Mouse (Mus musculus) midbrain, embryonic 14.5 days (tissue): Measurements from ENCODE around the gene Hoxd13. TPM values are rescaled to one million over a fixed set of nuclear protein-coding genes. Genes with fewer than 3 reads are reported as not detected.
A peak's percentile ranks its signal among the peaks of the same experiment; 100 is the strongest.

Source experiments
- ATAC-seq: fragments of 200-750 bp; cut with Nextera tagmentation; 2 replicates; pipeline ENCODE4 v1.8.0; 2017; ENCODE audit warnings: moderate number of reproducible peaks, moderate library complexity; ENCODE audit not compliant: low FRiP score, low TSS enrichment
- DNase-seq: peaks from one replicate; pipeline ENCODE4 v3.0.0-alpha.2; 2015
- H3K27ac ChIP-seq: fragments of 300-500 bp; sonication (generic); replicated peaks from 2 replicates; pipeline ENCODE4 v1.5.1; 2014; ENCODE audit warnings: mild to moderate bottlenecking, low read depth, low read length, moderate library complexity
- H3K27me3 ChIP-seq: fragments of 300-500 bp; sonication (generic); 2 replicates; pipeline ENCODE4 v1.6.1; 2014; ENCODE audit warnings: low read length, control low read depth, mixed read lengths; ENCODE audit not compliant: control insufficient read depth, insufficient read depth
- H3K36me3 ChIP-seq: fragments of 300-500 bp; sonication (generic); 2 replicates; pipeline ENCODE4 v1.6.1; 2014; ENCODE audit warnings: low read length, control low read depth; ENCODE audit not compliant: control insufficient read depth, insufficient read depth
- H3K4me1 ChIP-seq: fragments of 300-500 bp; sonication (generic); 2 replicates; pipeline ENCODE4 v1.6.1; 2014; ENCODE audit warnings: mild to moderate bottlenecking, antibody characterized with exemption, low read length, control low read depth; ENCODE audit not compliant: control insufficient read depth, insufficient read depth
- H3K4me2 ChIP-seq: fragments of 300-500 bp; sonication (generic); 2 replicates; pipeline ENCODE4 v1.6.1; 2014; ENCODE audit warnings: mild to moderate bottlenecking, low read length, moderate library complexity
- H3K4me3 ChIP-seq: fragments of 300-500 bp; sonication (generic); replicated peaks from 2 replicates; pipeline ENCODE4 v1.5.1; 2014; ENCODE audit warnings: low read depth, low read length
- H3K9ac ChIP-seq: fragments of 300-500 bp; sonication (generic); replicated peaks from 2 replicates; pipeline ENCODE4 v1.6.1; 2014; ENCODE audit warnings: mild to moderate bottlenecking, low read length, moderate library complexity
- H3K9me3 ChIP-seq: fragments of 300-500 bp; sonication (generic); 2 replicates; pipeline ENCODE4 v1.6.1; 2016; ENCODE audit warnings: low read length, control low read depth, mixed read lengths; ENCODE audit not compliant: control insufficient read depth
- WGBS: fragments of 180-500 bp; shearing (Covaris S2); extraction: QIAGEN DNeasy Blood & Tissue Kit; methylation state at CpG from one replicate; pipeline ENCODE4 v1.1.7; 2014; 5-methylcytosine and 5-hydroxymethylcytosine counted together
- polyA plus RNA-seq: library from polyadenylated mRNA; unstranded; fragments of >200 nt; fragmentation: Nextera tagmentation; extraction: Ambion mirVana; gene quantifications from 2 replicates; pipeline ENCODE4 v1.2.1, GENCODE M21; 2014

The Hoxd13 gene
- polyA plus RNA-seq, 1 experiment from 2014 or later = 0.11 TPM

DNA sequence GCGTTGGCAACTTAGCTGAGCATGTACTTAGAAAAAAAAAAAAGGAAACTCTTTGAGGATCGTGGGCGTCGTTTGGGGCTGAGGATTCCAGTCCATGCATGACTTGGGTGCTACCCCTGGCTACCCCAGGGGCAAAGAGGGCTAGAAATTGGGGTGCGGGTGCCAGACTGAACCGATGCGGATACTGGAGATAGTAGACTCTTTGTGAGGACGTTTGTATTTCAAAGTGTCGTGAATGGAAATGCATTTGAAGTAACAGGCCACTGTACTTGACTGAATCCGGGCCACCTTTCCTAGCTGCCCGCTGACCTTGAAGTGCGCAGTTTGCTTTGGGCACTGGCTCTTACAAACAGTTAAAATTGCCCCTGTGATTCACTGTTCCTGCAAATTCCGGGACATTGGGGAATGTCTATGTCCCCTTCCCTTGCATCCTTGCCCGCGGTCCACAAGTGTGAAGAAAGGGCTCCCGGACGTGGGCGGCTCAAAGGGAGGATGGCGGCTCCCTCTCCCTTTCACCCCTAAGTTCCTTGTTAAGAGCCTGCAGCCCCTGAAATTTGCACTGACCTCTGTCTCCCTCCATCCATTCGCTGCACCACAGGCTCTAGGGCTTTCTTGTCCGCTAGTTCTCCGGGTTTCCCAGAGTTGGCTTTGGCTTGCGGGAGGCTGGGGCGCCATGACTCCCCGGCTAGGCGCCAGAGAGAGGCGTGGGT lies 19.0 kb downstream of the Hoxd13 start:
- no peak overlapping the region for H3K9ac ChIP-seq
- ATAC-seq (no peak), DNase-seq (no peak)
- WGBS = under 1% methylated on average over 27 of the region's 27 CpGs
- no peaks in the 10 kb centered on the region; the same call in 1 of the 2 replicates for H3K9me3 ChIP-seq
- H3K4me1 ChIP-seq = 0 out of 2 replicates have a peak, but pooled peaks cover 4% of the 10 kb centered on the region
- H3K27ac ChIP-seq = no peak overlapping the region
- no peak overlapping the region for H3K4me3 ChIP-seq
- no peak overlapping the region for H3K4me2 ChIP-seq
- no peaks in the 10 kb centered on the region for H3K36me3 ChIP-seq
- H3K27me3 ChIP-seq = peaks cover 95% of the 10 kb centered on the region

DNA sequence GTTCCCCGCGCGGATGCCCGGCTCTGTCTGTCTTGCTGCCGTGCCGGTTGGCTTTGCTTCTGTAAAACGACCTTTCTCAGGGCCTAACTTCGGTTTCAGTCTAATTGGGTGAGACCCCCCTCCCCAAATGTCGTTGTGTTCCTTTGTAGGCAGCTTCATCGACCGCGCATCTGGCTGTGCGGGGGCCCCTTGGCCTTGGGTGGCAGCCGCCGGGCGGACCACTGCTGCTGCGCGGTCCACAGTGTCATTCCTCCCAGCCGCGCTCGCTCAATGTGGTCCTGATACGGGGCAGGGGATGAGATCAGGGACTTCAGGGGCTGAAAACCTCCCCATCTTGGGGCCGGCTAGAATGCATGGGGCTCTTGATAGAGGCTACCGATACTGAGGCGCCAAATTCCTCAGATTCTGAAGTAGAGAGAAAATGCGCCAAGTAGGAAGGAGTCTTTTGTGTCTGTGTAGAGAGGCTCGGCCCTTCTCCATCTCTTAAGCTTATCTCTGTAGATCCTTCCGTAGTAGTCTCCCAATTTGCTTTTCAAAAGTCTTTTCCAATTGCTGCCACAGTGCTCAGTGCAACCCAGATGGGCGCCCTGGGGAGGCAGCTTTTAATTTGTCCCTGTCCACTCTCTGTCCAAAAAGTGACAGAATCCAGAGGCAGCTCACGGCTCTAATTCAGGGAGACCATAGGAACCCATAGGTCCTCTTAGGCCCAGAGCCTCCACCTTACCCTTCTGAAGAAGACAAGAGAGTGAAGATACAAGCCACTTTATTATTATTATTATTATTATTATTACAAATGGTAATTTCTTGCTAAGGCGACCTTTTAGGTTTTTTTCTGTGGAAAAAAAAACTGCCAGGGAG lies 19.8 kb downstream of the Hoxd13 start:
- no peak for DNase-seq
- no peak for ATAC-seq
- Histone ChIP-seq H3K9me3 (no peaks in the 10 kb centered on the region; the same call in 1 of the 2 replicates), H3K27ac (no peak overlapping the region), H3K4me1 (no peaks in the 10 kb centered on the region), H3K4me3 (no peak overlapping the region), H3K9ac (no peak overlapping the region), H3K36me3 (no peaks in the 10 kb centered on the region), H3K27me3 (peaks cover 95% of the 10 kb centered on the region), H3K4me2 (no peak overlapping the region)
- 1% methylated on average over 31 of the region's 31 CpGs for WGBS

DNA sequence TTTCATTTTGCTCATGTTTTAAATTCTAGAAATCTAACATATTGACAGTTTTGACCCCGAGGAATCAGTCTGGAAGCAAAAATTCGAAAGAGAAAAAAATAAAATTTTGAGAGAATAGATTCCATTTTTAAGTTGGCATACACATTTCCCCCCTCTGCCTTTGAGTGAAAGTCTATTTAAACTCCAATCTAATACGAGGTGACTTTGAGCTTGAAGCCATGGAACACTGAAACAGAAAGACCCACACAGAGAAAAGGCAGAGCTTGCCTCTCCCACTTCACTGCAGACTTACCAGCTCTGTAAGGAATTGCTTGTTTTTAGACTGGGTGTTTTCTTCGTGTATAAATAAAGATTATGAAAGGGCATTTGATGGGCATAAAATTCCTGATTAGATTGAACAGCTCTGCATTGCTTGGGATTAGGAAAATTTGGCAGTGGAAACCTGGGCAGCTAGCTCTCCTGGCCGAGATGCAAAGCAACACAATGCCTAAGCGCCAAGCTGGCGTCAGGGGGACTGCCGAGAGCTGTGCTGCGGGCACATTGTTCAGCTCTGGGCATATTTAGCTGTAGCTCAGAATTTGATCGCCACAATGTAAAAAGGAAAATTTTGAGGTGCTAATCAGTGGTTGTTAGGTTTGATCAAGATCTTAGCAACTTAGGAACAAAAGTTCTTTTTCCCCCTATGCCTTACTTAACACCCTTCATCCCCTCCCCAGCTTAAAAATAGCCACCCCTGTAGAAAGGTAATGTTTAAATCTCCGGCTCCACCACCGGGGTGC lies 20.9 kb downstream of the Hoxd13 start:
- 3% methylated on average over 12 of the region's 12 CpGs for WGBS
- no peak overlapping the region for H3K4me2 ChIP-seq
- no peak for DNase-seq

DNA sequence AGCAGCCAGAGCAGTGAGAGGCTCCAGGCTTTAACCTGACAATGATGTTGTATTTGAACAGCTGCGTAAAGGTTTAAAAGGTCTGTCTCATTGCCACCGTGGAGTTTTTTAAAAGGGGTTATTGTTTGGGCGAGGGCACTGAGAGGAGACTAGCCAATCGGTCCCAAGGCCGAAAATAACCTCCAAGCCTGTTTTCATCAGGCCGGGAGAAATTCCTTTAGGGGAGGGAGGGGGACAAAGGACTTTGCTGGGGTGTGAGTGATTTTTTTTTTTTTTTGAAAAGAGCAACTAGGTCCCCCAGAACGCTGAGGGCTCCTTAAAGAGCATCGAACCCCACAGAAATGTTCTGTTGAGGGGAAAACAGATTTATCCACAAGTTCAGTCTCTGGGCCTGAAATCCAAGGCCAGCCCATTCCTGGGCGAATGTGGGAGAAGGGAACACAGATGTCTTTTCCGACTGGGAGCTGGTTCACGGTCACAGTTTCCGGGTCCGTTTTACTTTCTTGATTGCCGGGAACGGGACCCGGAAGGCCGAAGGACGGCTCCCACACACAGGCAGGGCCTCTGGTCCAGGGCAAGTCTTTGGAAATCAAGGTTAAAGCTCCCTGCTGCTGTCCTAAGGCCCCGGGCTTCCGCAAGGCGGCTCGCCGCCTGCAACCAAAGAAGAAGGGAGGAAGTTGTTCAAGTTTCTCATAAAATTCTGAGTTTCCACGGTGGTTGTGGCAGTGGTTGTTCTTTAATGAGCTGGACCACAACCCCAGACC lies 21.6 kb downstream of the Hoxd13 start:
- ATAC-seq (no peak), DNase-seq (no peak)
- H3K9me3 ChIP-seq = no peaks in the 10 kb centered on the region; the same call in 1 of the 2 replicates
- H3K9ac ChIP-seq = no peak overlapping the region
- H3K4me3 ChIP-seq = no peak overlapping the region
- H3K36me3 ChIP-seq = no peaks in the 10 kb centered on the region
- H3K27me3 ChIP-seq = peaks cover 95% of the 10 kb centered on the region
- H3K27ac ChIP-seq = no peak overlapping the region
- WGBS = 1% methylated on average over 24 of the region's 24 CpGs
- H3K4me1 ChIP-seq = no peaks in the 10 kb centered on the region
- no peak overlapping the region for H3K4me2 ChIP-seq

More for the DNA sequence above, 20.9 kb downstream of the Hoxd13 start:
- H3K27me3 ChIP-seq = peaks cover 95% of the 10 kb centered on the region
- no peaks in the 10 kb centered on the region for H3K36me3 ChIP-seq
- no peak overlapping the region for H3K4me3 ChIP-seq
- no peak overlapping the region for H3K27ac ChIP-seq
- H3K9ac ChIP-seq = no peak overlapping the region
- no peaks in the 10 kb centered on the region for H3K4me1 ChIP-seq
- no peak for ATAC-seq
- H3K9me3 ChIP-seq = no peaks in the 10 kb centered on the region; the same call in 1 of the 2 replicates

DNA sequence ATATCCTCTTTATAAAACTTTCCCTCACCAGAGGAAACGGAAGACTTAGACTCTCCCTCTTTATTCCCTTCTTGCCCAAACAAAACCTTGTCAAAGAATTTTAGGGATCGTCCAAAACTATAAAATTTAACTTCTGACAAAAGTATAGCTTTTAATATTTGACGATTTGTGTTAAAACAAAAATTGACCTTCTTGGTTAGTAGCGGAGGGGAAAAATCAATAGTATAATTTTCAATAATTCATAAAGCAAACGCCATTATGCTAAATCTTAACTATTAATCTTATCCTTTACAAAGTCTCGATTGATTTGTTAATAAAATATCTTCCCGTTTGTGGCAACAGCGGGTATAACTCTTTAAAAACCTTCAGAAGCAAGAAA lies 22.2 kb downstream of the Hoxd13 start:
- no peak for ATAC-seq
- 8% methylated on average over 8 of the region's 8 CpGs for WGBS
- no peak overlapping the region for H3K27ac ChIP-seq

DNA sequence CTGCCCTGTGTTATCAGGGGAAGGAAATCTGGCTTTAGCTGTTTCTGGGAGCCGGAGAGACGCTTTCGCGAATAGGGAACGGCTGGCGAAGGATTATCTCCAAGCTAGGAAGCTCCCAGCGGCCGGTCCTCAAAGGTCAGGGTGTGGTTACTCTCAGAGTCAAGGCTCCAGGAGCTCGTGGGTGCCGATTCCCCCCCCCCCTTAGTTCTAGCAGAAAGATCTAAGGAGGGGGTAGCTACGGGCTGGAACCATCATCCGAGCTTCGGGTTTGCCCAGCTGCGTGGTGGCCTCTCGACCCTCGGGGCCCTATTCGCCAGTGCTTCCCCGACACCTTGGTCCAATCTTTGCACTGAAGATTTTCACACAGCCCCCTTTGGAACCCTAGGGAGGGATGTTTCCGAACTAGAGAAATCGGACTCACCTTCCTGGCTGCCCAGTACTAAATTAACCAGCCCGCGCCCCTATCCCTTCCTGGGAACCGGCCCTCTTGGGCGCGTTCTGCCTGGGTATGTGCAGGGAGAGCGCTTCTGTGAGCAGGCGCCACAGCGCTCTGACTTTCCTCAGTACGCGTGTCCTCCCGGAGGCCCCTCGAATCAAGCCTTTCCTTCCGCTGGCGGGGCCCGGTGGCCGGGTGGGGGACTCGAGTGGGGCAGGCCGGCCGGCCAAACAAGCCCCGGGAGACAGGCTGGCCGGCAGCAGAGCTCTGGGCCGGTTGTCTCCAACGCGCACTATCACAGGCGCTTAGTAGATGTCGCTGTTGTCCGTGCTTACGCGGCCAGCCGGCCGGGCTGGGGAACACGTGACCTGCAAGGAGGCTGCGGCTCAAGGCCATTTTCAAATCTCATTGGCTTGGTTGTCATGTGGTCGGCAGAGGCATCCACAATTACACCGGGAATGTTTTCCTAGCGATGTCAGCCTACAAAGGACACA lies 23.2 kb downstream of the Hoxd13 start, which contains the start of gene Hoxd10:
Gene Hoxd10 (plus strand): TSS at position 903 of the 930 bp plus-strand sequence.
- H3K27me3 ChIP-seq = peaks cover 96% of the 10 kb centered on the region
- no peaks in the 10 kb centered on the region for H3K4me1 ChIP-seq
- no peak within 1 kb of the TSS for H3K4me2 ChIP-seq
- H3K36me3 ChIP-seq = no peaks in the 10 kb centered on the region
- DNase-seq = no peak
- 1% methylated on average over 56 of the region's 56 CpGs for WGBS
- H3K4me3 ChIP-seq = no peak within 1 kb of the TSS
- H3K9me3 ChIP-seq = no peaks in the 10 kb centered on the region; the same call in 1 of the 2 replicates
- peak; percentile 27; the same call in 1 of the 2 replicates for ATAC-seq
- H3K27ac ChIP-seq = no peak within 1 kb of the TSS
- H3K9ac ChIP-seq = no peak within 1 kb of the TSS

More for the DNA sequence above, 22.2 kb downstream of the Hoxd13 start:
- H3K4me3 ChIP-seq = no peak overlapping the region
- no peaks in the 10 kb centered on the region for H3K4me1 ChIP-seq
- no peak for DNase-seq
- H3K36me3 ChIP-seq = no peaks in the 10 kb centered on the region
- peaks cover 95% of the 10 kb centered on the region for H3K27me3 ChIP-seq
- no peaks in the 10 kb centered on the region; the same call in 1 of the 2 replicates for H3K9me3 ChIP-seq
- no peak overlapping the region for H3K4me2 ChIP-seq
- H3K9ac ChIP-seq = no peak overlapping the region

DNA sequence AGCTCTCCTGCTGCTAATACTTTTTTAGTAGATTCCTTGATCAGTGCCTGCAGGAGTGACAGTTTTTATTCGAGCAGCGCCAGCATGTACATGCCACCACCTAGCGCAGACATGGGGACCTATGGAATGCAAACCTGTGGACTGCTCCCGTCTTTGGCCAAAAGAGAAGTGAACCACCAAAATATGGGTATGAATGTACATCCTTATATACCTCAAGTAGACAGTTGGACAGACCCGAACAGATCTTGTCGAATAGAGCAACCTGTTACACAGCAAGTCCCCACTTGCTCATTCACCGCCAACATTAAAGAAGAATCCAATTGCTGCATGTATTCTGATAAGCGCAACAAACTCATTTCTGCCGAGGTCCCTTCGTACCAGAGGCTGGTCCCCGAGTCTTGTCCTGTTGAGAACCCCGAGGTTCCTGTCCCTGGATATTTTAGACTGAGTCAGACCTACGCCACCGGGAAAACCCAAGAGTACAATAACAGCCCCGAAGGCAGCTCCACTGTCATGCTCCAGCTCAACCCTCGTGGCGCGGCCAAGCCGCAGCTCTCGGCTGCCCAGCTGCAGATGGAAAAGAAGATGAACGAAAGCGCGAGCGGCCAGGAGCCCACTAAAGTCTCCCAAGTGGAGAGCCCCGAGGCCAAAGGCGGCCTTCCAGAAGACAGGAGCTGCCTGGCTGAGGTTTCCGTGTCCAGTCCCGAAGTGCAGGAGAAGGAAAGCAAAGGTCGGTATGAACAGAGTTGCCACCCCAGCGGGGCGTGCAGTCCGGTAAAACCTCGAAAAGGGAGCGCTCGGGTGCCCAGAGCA lies 24.1 kb downstream of the Hoxd13 start:
- Histone ChIP-seq H3K4me1 (no peaks in the 10 kb centered on the region), H3K36me3 (no peaks in the 10 kb centered on the region), H3K9ac (no peak overlapping the region), H3K9me3 (no peaks in the 10 kb centered on the region; the same call in 1 of the 2 replicates), H3K4me2 (no peak overlapping the region), H3K27me3 (peaks cover 96% of the 10 kb centered on the region), H3K4me3 (no peak overlapping the region), H3K27ac (no peak overlapping the region)
- DNase-seq (no peak), ATAC-seq (no peak)
- 4% methylated on average over 35 of the region's 35 CpGs for WGBS
